Mouse (Mus musculus) olfactory bulb, adult 2 months (tissue): ENCODE data around the gene Cmtm4.

Experiments
- CTCF ChIP-seq: fragments of 200-500 bp; IDR thresholded peaks from 2 replicates; pipeline ENCODE4 v1.5.1; 2012; ENCODE audit warnings: low read depth, mild to moderate bottlenecking, low read length, moderate library complexity; ENCODE audit not compliant: insufficient read depth
- POLR2A ChIP-seq: fragments of 200-500 bp; IDR thresholded peaks from 2 replicates; pipeline ENCODE4 v1.6.1; 2012; ENCODE audit warnings: mild to moderate bottlenecking, low read depth, low read length, moderate library complexity; ENCODE audit not compliant: insufficient read depth

DNA sequence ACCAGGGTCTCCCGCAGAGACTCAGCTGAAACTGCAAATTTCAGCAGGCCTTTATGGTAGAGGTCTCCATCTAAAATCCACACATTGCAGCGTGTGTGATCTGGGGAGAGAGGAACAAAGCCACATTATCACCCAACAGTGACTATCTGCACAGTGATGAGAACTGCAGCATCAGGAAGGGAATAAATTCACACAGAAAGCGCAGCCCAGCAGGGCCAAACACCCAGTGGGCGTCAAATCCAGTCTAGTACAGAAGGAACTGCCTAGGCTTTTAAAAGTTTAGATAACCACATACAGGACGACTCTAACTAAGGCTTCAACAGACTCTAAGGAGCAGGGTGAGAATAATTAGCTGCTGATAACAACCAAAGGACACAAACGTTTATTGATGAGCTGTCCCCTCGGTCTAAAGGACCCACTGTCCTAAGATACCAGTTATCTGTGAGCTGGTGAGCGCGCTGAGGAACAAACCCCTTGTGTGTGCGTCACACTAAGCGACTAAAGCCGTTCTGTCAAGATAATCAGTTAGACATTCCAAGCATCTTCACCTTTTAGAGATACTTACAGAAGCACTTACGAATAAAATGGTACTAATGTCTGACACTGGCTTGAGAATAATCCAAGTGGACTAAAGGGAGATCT, 42.0 kb upstream of the Cmtm4 start:
- TF ChIP-seq POLR2A (no peak), CTCF (no peak)
